Mouse (Mus musculus) liver, embryonic 14.5 days (tissue): ENCODE measurements at regions not wholly inside any gene's neighbourhood (a gene's known extent, or its start where the extent isn't known, plus 50 kb on each side); places are given as distances from the start of the nearest gene placed in this dataset.

Experiments
- ATAC-seq: fragments of 200-750 bp; cut with Nextera tagmentation; 2 replicates; pipeline ENCODE4 v1.8.0; 2017; ENCODE audit warnings: moderate number of reproducible peaks, mild to moderate bottlenecking, moderate library complexity; ENCODE audit not compliant: insufficient read depth
- DNase-seq, 3 experiments: peaks; one replicate each; pipeline ENCODE4 v3.0.0-alpha.2; 2012 to 2013; ENCODE audit warnings: low read depth in 3 of 3, low spot score in 3 of 3
- H3K27ac ChIP-seq: fragments of 300-500 bp; sonication (generic); 2 replicates; pipeline ENCODE4 v1.5.1; 2014; ENCODE audit warnings: moderate library complexity, mild to moderate bottlenecking, control low read depth, inconsistent platforms
- H3K27me3 ChIP-seq: fragments of 300-500 bp; sonication (generic); 2 replicates; pipeline ENCODE4 v1.6.1; 2014; ENCODE audit warnings: mild to moderate bottlenecking, low read length, moderate library complexity; ENCODE audit not compliant: control insufficient read depth, insufficient read depth
- H3K36me3 ChIP-seq: fragments of 300-500 bp; sonication (generic); replicated peaks from 2 replicates; pipeline ENCODE4 v1.6.1; 2014; ENCODE audit warnings: low read depth; ENCODE audit not compliant: control insufficient read depth, insufficient read depth
- H3K4me1 ChIP-seq, 2 experiments: fragments of 200-500 bp in 1 of 2; fragments of 300-500 bp in 1 of 2; sonication (generic) in 1 of 2; replicated peaks; 2 replicates each; pipeline ENCODE4 v1.6.1; 2012 to 2014; ENCODE audit warnings: antibody characterized with exemption in 1 of 2, inconsistent platforms in 1 of 2, low read length in 1 of 2; ENCODE audit not compliant: control insufficient read depth in 2 of 2, insufficient read depth in 2 of 2
- H3K4me2 ChIP-seq: fragments of 300-500 bp; sonication (generic); 2 replicates; pipeline ENCODE4 v1.6.1; 2014; ENCODE audit warnings: low read depth, mild to moderate bottlenecking, control low read depth, moderate library complexity
- H3K4me3 ChIP-seq, 2 experiments: fragments of 200-500 bp in 1 of 2; fragments of 300-500 bp in 1 of 2; sonication (generic) in 1 of 2; 2 replicates each; pipeline ENCODE4 v1.5.1; 2012 to 2014; ENCODE audit warnings: low read depth in 2 of 2, low read length in 2 of 2, mild to moderate bottlenecking in 2 of 2, control low read depth in 1 of 2, inconsistent platforms in 1 of 2, moderate library complexity in 1 of 2; ENCODE audit not compliant: insufficient read depth in 1 of 2
- H3K9ac ChIP-seq: fragments of 300-500 bp; sonication (generic); replicated peaks from 2 replicates; pipeline ENCODE4 v1.6.1; 2014; ENCODE audit warnings: mild to moderate bottlenecking, control low read depth, moderate library complexity
- H3K9me3 ChIP-seq: fragments of 300-500 bp; sonication (generic); 2 replicates; pipeline ENCODE4 v1.6.1; 2016; ENCODE audit warnings: low read length, mixed read lengths; ENCODE audit not compliant: control insufficient read depth
- CTCF ChIP-seq: IDR thresholded peaks from 2 replicates; pipeline ENCODE4 v1.5.1; 2016; ENCODE audit warnings: antibody characterized with exemption, low read depth, control low read depth
- EP300 ChIP-seq: IDR thresholded peaks from 2 replicates; pipeline ENCODE4 v1.6.1; 2016; ENCODE audit warnings: antibody characterized with exemption, low read depth
- WGBS: fragments of 180-500 bp; shearing (Covaris S2); extraction: QIAGEN DNeasy Blood & Tissue Kit; methylation state at CpG from one replicate; pipeline ENCODE4 v1.1.7; 2014; ENCODE audit not compliant: insufficient replicate concordance; 5-methylcytosine and 5-hydroxymethylcytosine counted together

DNA sequence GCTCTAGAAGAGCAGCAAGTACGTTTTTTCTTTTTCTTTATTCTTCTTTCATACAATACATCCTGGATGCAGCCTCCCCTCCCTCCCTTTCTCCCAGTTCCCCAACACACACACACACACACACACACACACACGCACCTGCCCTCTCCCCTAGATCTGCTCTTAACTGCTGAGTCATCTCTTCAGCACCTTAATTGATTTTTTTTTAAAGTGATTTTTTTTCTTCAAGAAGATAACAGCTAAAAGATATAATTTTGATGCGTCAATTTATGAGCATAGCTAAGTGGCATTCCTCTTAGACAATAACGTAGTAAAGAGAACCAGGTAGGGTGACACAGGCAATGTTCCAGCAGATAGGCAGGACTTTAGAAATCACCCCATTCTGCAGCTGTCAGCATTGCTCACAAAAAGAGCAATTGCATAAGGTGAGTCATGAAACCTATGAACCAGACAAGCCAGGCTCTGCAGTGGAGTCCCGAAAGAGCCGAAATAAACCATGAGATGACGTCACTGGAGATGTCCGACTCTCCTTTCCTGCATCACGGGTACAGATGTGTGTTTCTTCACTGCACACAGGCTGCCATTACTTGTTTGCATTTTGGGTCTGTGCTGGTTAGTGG lies 63.9 kb upstream of the Tnrc6a start:
- no peaks in the 10 kb centered on the region for H3K4me1 ChIP-seq
- H3K36me3 ChIP-seq = no peaks in the 10 kb centered on the region
- no peaks in the 10 kb centered on the region for H3K9me3 ChIP-seq
- 69% methylated on average over 9 of the region's 9 CpGs for WGBS
- no peaks in the 10 kb centered on the region for H3K27me3 ChIP-seq
- DNase-seq (no peak), ATAC-seq (no peak)
- no peak overlapping the region for H3K27ac ChIP-seq
- H3K4me2 ChIP-seq = no peak overlapping the region
- H3K9ac ChIP-seq = no peak overlapping the region
- no peak overlapping the region for H3K4me3 ChIP-seq
- TF ChIP-seq EP300 (no peak), CTCF (no peak)

- ATAC-seq (no peak), DNase-seq (no peak)
- Histone ChIP-seq H3K9ac (no peak overlapping the region), H3K27ac (no peak overlapping the region), H3K9me3 (no peaks in the 10 kb centered on the region), H3K4me2 (no peak overlapping the region), H3K4me1 (no peaks in the 10 kb centered on the region), H3K27me3 (no peaks in the 10 kb centered on the region), H3K36me3 (no peaks in the 10 kb centered on the region), H3K4me3 (no peak overlapping the region)
- 52% methylated on average over 13 of the region's 13 CpGs for WGBS
- TF ChIP-seq CTCF = no peak
- TF ChIP-seq EP300 = no peak
Observed at GRCm38 (mm10) chr7:123063264-123064011, 60.2 kb upstream of the Tnrc6a start.

GRCm38 (mm10) chr7:123065951-123066351 lies 57.7 kb upstream of the Tnrc6a start:
- H3K4me3 ChIP-seq = no peak overlapping the region
- 73% methylated on average over 13 of the region's 13 CpGs for WGBS

GRCm38 (mm10) chr7:123067396-123067795 lies 56.3 kb upstream of the Tnrc6a start:
- ATAC-seq = no peak

More at GRCm38 (mm10) chr7:123065951-123066351, 57.7 kb upstream of the Tnrc6a start:
- no peaks in the 10 kb centered on the region for H3K9me3 ChIP-seq
- no peaks in the 10 kb centered on the region for H3K4me1 ChIP-seq
- no peak overlapping the region for H3K27ac ChIP-seq
- no peak for ATAC-seq
- H3K36me3 ChIP-seq = no peaks in the 10 kb centered on the region
- no peak overlapping the region for H3K9ac ChIP-seq
- no peaks in the 10 kb centered on the region for H3K27me3 ChIP-seq
- DNase-seq = no peak
- no peak overlapping the region for H3K4me2 ChIP-seq
- TF ChIP-seq CTCF = no peak
- no peak for TF ChIP-seq EP300

DNA sequence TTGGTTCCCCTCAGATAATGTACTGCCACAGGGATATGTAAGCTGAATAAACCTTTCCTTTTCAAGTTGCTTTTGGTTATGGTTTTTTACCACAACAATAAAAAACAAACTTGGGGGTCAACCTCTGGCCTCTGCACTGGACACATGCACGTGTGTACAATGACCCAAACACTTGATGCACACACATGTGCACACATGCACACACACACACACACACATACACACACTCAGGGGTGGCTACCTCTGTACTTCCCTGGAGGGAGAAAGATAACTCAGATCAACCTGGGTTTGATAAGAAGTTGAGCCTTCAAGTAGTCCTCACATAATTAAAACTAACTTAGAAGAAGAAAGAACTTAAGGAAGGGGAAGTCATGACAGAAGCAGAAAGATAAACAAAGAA lies 55.4 kb upstream of the Tnrc6a start:
- no peaks in the 10 kb centered on the region for H3K9me3 ChIP-seq
- H3K4me2 ChIP-seq = no peak overlapping the region
- no peak for ATAC-seq
- H3K9ac ChIP-seq = no peak overlapping the region
- H3K4me3 ChIP-seq = no peak overlapping the region
- 49% methylated on average over 1 of the region's 1 CpGs for WGBS
- no peaks in the 10 kb centered on the region for H3K27me3 ChIP-seq
- no peak for TF ChIP-seq EP300
- TF ChIP-seq CTCF = no peak
- H3K4me1 ChIP-seq = no peaks in the 10 kb centered on the region
- no peak for DNase-seq
- H3K27ac ChIP-seq = no peak overlapping the region
- no peaks in the 10 kb centered on the region for H3K36me3 ChIP-seq

More at GRCm38 (mm10) chr7:123067396-123067795, 56.3 kb upstream of the Tnrc6a start:
- Histone ChIP-seq H3K9ac (no peak overlapping the region), H3K9me3 (no peaks in the 10 kb centered on the region), H3K4me1 (no peaks in the 10 kb centered on the region), H3K4me2 (no peak overlapping the region), H3K36me3 (no peaks in the 10 kb centered on the region), H3K27ac (no peak overlapping the region), H3K27me3 (no peaks in the 10 kb centered on the region), H3K4me3 (no peak overlapping the region)
- DNase-seq = no peak
- TF ChIP-seq CTCF (peak; percentile 30; the same call in 1 of the 2 replicates), EP300 (no peak)
- WGBS = 42% methylated on average over 1 of the region's 1 CpGs
